29 mouse cellular contexts compared by ENCODE assay signal in genomic region chr7:116251516-116251915, GRCm38 (mm10).
"Had no signal": no experiment of that assay in that cellular context is flagged by ENCODE, and none has a peak within 500 bp of the region (broad histone marks: within the 10 kb centered on the region; RNA-seq: fewer than 3 reads in every experiment).

No protein-coding gene starts in this region.

- H3K27ac ChIP-seq: heart, embryonic 13.5 days; heart, embryonic 15.5 days; hindbrain, embryonic 10.5 days; hindbrain, embryonic 12.5 days; hindbrain, embryonic 13.5 days; hindbrain, embryonic 14.5 days; hindbrain, embryonic 15.5 days; hindbrain, postnatal 0 days; intestine, embryonic 15.5 days; kidney, embryonic 15.5 days; kidney, postnatal 0 days; layer of hippocampus, adult 2 months; left cerebral cortex, adult 2 months had no signal

- H3K36me3 ChIP-seq: heart, embryonic 13.5 days; heart, embryonic 15.5 days; hindbrain, embryonic 12.5 days; hindbrain, embryonic 13.5 days; hindbrain, embryonic 15.5 days; intestine, embryonic 15.5 days; kidney, embryonic 15.5 days had no signal

- H3K27me3 ChIP-seq: heart, embryonic 13.5 days; heart, embryonic 15.5 days; hindbrain, embryonic 12.5 days; hindbrain, embryonic 13.5 days; hindbrain, embryonic 15.5 days; intestine, embryonic 15.5 days; kidney, embryonic 15.5 days had no signal

- H3K4me3 ChIP-seq: heart, embryonic 13.5 days; heart, embryonic 15.5 days; hindbrain, embryonic 10.5 days; hindbrain, embryonic 12.5 days; hindbrain, embryonic 13.5 days; hindbrain, embryonic 15.5 days; intestine, embryonic 15.5 days; kidney, embryonic 15.5 days; layer of hippocampus, adult 2 months; left cerebral cortex, adult 2 months had no signal

- DNase-seq: heart, postnatal 10 days; heart, postnatal 14 days; heart, postnatal 36 days; heart, postnatal 4 days; kidney, adult 11 months; kidney, adult 18-20 months; kidney, adult 2 months; kidney, adult 8-10 months; kidney, adult 9 months; kidney, postnatal 10 days; kidney, postnatal 14 days; kidney, postnatal 25 days; kidney, postnatal 36 days; kidney, postnatal 4 days; layer of hippocampus, adult 9-11 months; layer of hippocampus, postnatal 36 days had no signal
